Mouse (Mus musculus) G1E (cell line): ENCODE results near the gene Arrdc3.

Source experiments
- CTCF ChIP-seq: IDR thresholded peaks from 2 replicates; pipeline ENCODE4 v1.5.1; 2012; ENCODE audit warnings: low read depth, low read length, inconsistent platforms, mixed read lengths
- GATA1 ChIP-seq: IDR thresholded peaks from 2 replicates; pipeline ENCODE4 v1.6.1; 2012; ENCODE audit warnings: borderline replicate concordance, low read length, inconsistent platforms, mixed read lengths
- POLR2AphosphoS5 ChIP-seq: IDR thresholded peaks from 2 replicates; pipeline ENCODE4 v1.6.1; 2012; ENCODE audit warnings: low read depth, low read length, inconsistent platforms; ENCODE audit not compliant: insufficient replicate concordance

DNA sequence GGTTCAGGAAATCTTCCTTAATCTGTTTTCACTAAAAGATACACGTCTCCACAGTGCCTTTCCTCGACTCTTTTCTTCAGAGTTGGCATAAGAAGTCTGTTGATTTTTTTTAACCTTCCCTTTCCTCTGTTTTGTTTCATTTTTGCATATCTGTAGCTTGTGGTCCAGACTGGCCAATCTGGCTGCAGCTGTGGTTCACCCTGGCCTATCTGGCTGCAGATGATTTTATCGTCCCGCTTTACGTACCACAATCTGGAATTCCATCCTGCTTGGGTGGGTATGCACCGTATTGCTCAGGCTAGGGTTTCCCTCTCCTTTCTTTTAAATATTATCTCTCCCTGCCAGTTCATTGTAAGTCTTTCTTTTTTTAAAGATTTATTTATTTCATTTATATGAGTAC lies 37.8 kb downstream of the Arrdc3 start:
- TF ChIP-seq CTCF (no peak), GATA1 (no peak), POLR2AphosphoS5 (no peak)
